Mouse (Mus musculus): ENCODE measurements around the gene Rfx3. TPM values are rescaled to one million over a fixed set of nuclear protein-coding genes. Genes with fewer than 3 reads are reported as not detected.
A peak's percentile ranks its signal among the peaks of the same experiment; 100 is the strongest.

Rfx3 gene
- total RNA-seq, 1 experiment, result 3.2 TPM

- H3K4me1 ChIP-seq (ENCODE audit: control insufficient read depth in 2 of 2, insufficient read depth in 2 of 2, low read length in 2 of 2, poor library complexity in 1 of 2), result no peaks in the 10 kb centered on the region
- in situ Hi-C loops (cut with MboI; ENCODE audit: low sequenced_read_pairs in 2 of 2, unreplicated experiment in 2 of 2), result no loop called here
- no peaks in the 10 kb centered on the region for H3K9me3 ChIP-seq (ENCODE audit: control insufficient read depth, insufficient read depth, low read depth, low read length)
- no peak overlapping the region for H3K9ac ChIP-seq (ENCODE audit: insufficient read depth, low read depth, low read length, poor library complexity, severe bottlenecking)
- no peak for TF ChIP-seq MAFK (IDR thresholded peaks at IDR 0.05; ENCODE audit: insufficient read depth, low read depth, low read length)
- TF ChIP-seq CHD2 (IDR thresholded peaks at IDR 0.05; ENCODE audit: low read depth, low read length), result no peak
- TF ChIP-seq ZNF384 (IDR thresholded peaks at IDR 0.05; ENCODE audit: low read depth, low read length), result no peak
- no peak for TF ChIP-seq ZC3H11A (IDR thresholded peaks at IDR 0.05; ENCODE audit: borderline replicate concordance, low read depth, low read length)
- TF ChIP-seq HCFC1 (IDR thresholded peaks at IDR 0.05; ENCODE audit: borderline replicate concordance, insufficient read depth, low read length), result no peak
- DNase-seq (ENCODE audit: low read depth, low spot score), result no peak
- H3K4me3 ChIP-seq (ENCODE audit: insufficient read depth in 1 of 2, low read depth in 1 of 2, low read length in 2 of 2, poor library complexity in 1 of 2, severe bottlenecking in 1 of 2), result no peak overlapping the region
- no peak overlapping the region for H3K27ac ChIP-seq (ENCODE audit: insufficient read depth, low read depth, low read length, poor library complexity, severe bottlenecking)
- H3K36me3 ChIP-seq (ENCODE audit: control insufficient read depth, insufficient read depth, low read length, poor library complexity, severe bottlenecking), result no peaks in the 10 kb centered on the region
These were observed 162.0 kb downstream of the Rfx3 start for GRCm38 (mm10) chr19:27848946-27849345.

GRCm38 (mm10) chr19:27847055-27847454 is 163.9 kb downstream of the Rfx3 start:
- no peaks in the 10 kb centered on the region for H3K4me1 ChIP-seq (ENCODE audit: control insufficient read depth in 2 of 2, insufficient read depth in 2 of 2, low read length in 2 of 2, poor library complexity in 1 of 2)
- no peaks in the 10 kb centered on the region for H3K9me3 ChIP-seq (ENCODE audit: control insufficient read depth, insufficient read depth, low read depth, low read length)
- H3K36me3 ChIP-seq (ENCODE audit: control insufficient read depth, insufficient read depth, low read length, poor library complexity, severe bottlenecking), result no peaks in the 10 kb centered on the region
- TF ChIP-seq CHD2 (IDR thresholded peaks at IDR 0.05; ENCODE audit: low read depth, low read length) (no peak), MAFK (IDR thresholded peaks at IDR 0.05; ENCODE audit: insufficient read depth, low read depth, low read length) (no peak), HCFC1 (IDR thresholded peaks at IDR 0.05; ENCODE audit: borderline replicate concordance, insufficient read depth, low read length) (no peak), ZNF384 (IDR thresholded peaks at IDR 0.05; ENCODE audit: low read depth, low read length) (no peak), ZC3H11A (IDR thresholded peaks at IDR 0.05; ENCODE audit: borderline replicate concordance, low read depth, low read length) (no peak)
- DNase-seq (ENCODE audit: low read depth, low spot score), result no peak
- H3K4me3 ChIP-seq (ENCODE audit: insufficient read depth in 1 of 2, low read depth in 1 of 2, low read length in 2 of 2, poor library complexity in 1 of 2, severe bottlenecking in 1 of 2), result no peak overlapping the region
- no peak overlapping the region for H3K9ac ChIP-seq (ENCODE audit: insufficient read depth, low read depth, low read length, poor library complexity, severe bottlenecking)
- H3K27ac ChIP-seq (ENCODE audit: insufficient read depth, low read depth, low read length, poor library complexity, severe bottlenecking), result no peak overlapping the region
- in situ Hi-C loops (cut with MboI; ENCODE audit: low sequenced_read_pairs in 2 of 2, unreplicated experiment in 2 of 2), result no loop called here

- H3K4me3 ChIP-seq (ENCODE audit: insufficient read depth in 1 of 2, low read depth in 1 of 2, low read length in 2 of 2, poor library complexity in 1 of 2, severe bottlenecking in 1 of 2), result no peak overlapping the region
- peak; percentile 72 for TF ChIP-seq MAFK (IDR thresholded peaks at IDR 0.05; ENCODE audit: insufficient read depth, low read depth, low read length)
- no peak for TF ChIP-seq HCFC1 (IDR thresholded peaks at IDR 0.05; ENCODE audit: borderline replicate concordance, insufficient read depth, low read length)
- no peak overlapping the region for H3K9ac ChIP-seq (ENCODE audit: insufficient read depth, low read depth, low read length, poor library complexity, severe bottlenecking)
- H3K36me3 ChIP-seq (ENCODE audit: control insufficient read depth, insufficient read depth, low read length, poor library complexity, severe bottlenecking), result no peaks in the 10 kb centered on the region
- no peaks in the 10 kb centered on the region for H3K9me3 ChIP-seq (ENCODE audit: control insufficient read depth, insufficient read depth, low read depth, low read length)
- H3K4me1 ChIP-seq (ENCODE audit: control insufficient read depth in 2 of 2, insufficient read depth in 2 of 2, low read length in 2 of 2, poor library complexity in 1 of 2), result no peaks in the 10 kb centered on the region
- in situ Hi-C loops (cut with MboI; ENCODE audit: low sequenced_read_pairs in 2 of 2, unreplicated experiment in 2 of 2), result no loop called here
- no peak overlapping the region for H3K27ac ChIP-seq (ENCODE audit: insufficient read depth, low read depth, low read length, poor library complexity, severe bottlenecking)
- no peak for DNase-seq (ENCODE audit: low read depth, low spot score)
These were observed 172.3 kb downstream of the Rfx3 start for GRCm38 (mm10) chr19:27838635-27839034.

GRCm38 (mm10) chr19:27838041-27838440 is 172.9 kb downstream of the Rfx3 start:
- H3K36me3 ChIP-seq (ENCODE audit: control insufficient read depth, insufficient read depth, low read length, poor library complexity, severe bottlenecking), result no peaks in the 10 kb centered on the region
- in situ Hi-C loops (cut with MboI; ENCODE audit: low sequenced_read_pairs in 2 of 2, unreplicated experiment in 2 of 2), result no loop called here
- H3K4me3 ChIP-seq (ENCODE audit: insufficient read depth in 1 of 2, low read depth in 1 of 2, low read length in 2 of 2, poor library complexity in 1 of 2, severe bottlenecking in 1 of 2), result no peak overlapping the region
- H3K9ac ChIP-seq (ENCODE audit: insufficient read depth, low read depth, low read length, poor library complexity, severe bottlenecking), result no peak overlapping the region
- no peaks in the 10 kb centered on the region for H3K9me3 ChIP-seq (ENCODE audit: control insufficient read depth, insufficient read depth, low read depth, low read length)
- TF ChIP-seq HCFC1 (IDR thresholded peaks at IDR 0.05; ENCODE audit: borderline replicate concordance, insufficient read depth, low read length) (no peak), MAFK (IDR thresholded peaks at IDR 0.05; ENCODE audit: insufficient read depth, low read depth, low read length) (no peak), ZNF384 (IDR thresholded peaks at IDR 0.05; ENCODE audit: low read depth, low read length) (no peak)
- no peaks in the 10 kb centered on the region for H3K4me1 ChIP-seq (ENCODE audit: control insufficient read depth in 2 of 2, insufficient read depth in 2 of 2, low read length in 2 of 2, poor library complexity in 1 of 2)
- no peak overlapping the region for H3K27ac ChIP-seq (ENCODE audit: insufficient read depth, low read depth, low read length, poor library complexity, severe bottlenecking)
- DNase-seq (ENCODE audit: low read depth, low spot score), result no peak

GRCm38 (mm10) chr19:27832448-27832847 is 178.5 kb downstream of the Rfx3 start:
- DNase-seq (ENCODE audit: low read depth, low spot score), result no peak
- H3K4me1 ChIP-seq (ENCODE audit: control insufficient read depth in 2 of 2, insufficient read depth in 2 of 2, low read length in 2 of 2, poor library complexity in 1 of 2), result no peaks in the 10 kb centered on the region
- in situ Hi-C loops (cut with MboI; ENCODE audit: low sequenced_read_pairs in 2 of 2, unreplicated experiment in 2 of 2), result no loop called here

More at GRCm38 (mm10) chr19:27832448-27832847, 178.5 kb downstream of the Rfx3 start:
- Histone ChIP-seq H3K27ac (ENCODE audit: insufficient read depth, low read depth, low read length, poor library complexity, severe bottlenecking) (no peak overlapping the region), H3K4me3 (ENCODE audit: insufficient read depth in 1 of 2, low read depth in 1 of 2, low read length in 2 of 2, poor library complexity in 1 of 2, severe bottlenecking in 1 of 2) (no peak overlapping the region), H3K9me3 (ENCODE audit: control insufficient read depth, insufficient read depth, low read depth, low read length) (no peaks in the 10 kb centered on the region), H3K36me3 (ENCODE audit: control insufficient read depth, insufficient read depth, low read length, poor library complexity, severe bottlenecking) (no peaks in the 10 kb centered on the region), H3K9ac (ENCODE audit: insufficient read depth, low read depth, low read length, poor library complexity, severe bottlenecking) (no peak overlapping the region)
- no peak for TF ChIP-seq ZC3H11A (IDR thresholded peaks at IDR 0.05; ENCODE audit: borderline replicate concordance, low read depth, low read length)
- no peak for TF ChIP-seq CHD2 (IDR thresholded peaks at IDR 0.05; ENCODE audit: low read depth, low read length)
- no peak for TF ChIP-seq ZNF384 (IDR thresholded peaks at IDR 0.05; ENCODE audit: low read depth, low read length)
- no peak for TF ChIP-seq MAFK (IDR thresholded peaks at IDR 0.05; ENCODE audit: insufficient read depth, low read depth, low read length)
- no peak for TF ChIP-seq HCFC1 (IDR thresholded peaks at IDR 0.05; ENCODE audit: borderline replicate concordance, insufficient read depth, low read length)
